Mouse (Mus musculus): Measurements from ENCODE around the gene Fscn2. TPM values are rescaled to one million over a fixed set of nuclear protein-coding genes. Genes with fewer than 3 reads are reported as not detected.
"Not testable (repeated sequence)": the region's sequence is repeated elsewhere in the genome, so short reads cannot be mapped to it uniquely, and the experiment has no call there.

Fscn2 gene
- polyA plus RNA-seq, 1 experiment from 2014 or later = 0.41 TPM

DNA sequence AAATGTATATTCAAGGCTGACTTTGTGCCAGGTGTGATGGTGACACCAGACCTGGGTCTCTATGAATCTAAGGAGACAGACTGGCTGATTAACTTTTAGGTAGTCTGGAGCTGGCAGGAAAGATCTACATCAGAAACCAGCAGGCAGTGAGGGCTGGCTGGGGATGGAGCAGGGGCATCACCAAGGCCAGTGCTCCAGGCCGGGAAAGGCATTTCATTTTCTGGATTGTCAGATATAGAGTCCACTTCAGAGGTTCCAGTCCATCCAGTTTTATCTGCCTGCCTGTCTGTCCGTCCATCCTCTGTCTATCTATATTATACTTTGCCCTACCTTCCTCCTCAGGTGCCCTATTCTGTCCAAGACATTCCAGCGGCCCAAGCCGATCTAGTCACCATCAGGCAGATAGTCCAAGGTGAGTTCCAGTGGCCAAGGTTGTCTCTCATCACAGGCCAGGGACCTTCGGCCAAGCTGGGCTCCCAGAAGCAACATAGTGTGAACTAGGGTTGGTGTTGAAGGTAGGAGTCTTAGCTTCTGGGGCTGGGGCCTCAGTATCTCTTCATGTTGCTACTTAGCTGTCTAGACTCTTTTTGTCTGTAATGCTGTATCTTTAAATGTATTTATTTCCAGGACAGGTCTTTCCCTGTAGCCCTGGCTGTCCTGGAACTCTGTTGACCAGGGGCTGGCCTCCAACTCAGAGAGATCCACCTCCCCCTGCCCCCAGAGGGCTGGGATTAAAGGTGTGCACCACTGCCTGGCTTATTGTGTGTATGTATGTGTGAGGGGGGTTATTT, 17.6 kb upstream of the Fscn2 start:
- WGBS = 51% methylated on average over 5 of the region's 5 CpGs
- ATAC-seq (ENCODE audit: low FRiP score, low TSS enrichment) (peak; percentile 20), DNase-seq (ENCODE audit: low spot score) (peak; percentile 59)
- H3K27ac ChIP-seq (replicated peaks) = peak overlapping the region; percentile 20; the same call in 1 of the 2 replicates
- H3K4me2 ChIP-seq (replicated peaks; ENCODE audit: low read depth) = no peak overlapping the region
- H3K9me3 ChIP-seq (ENCODE audit: control insufficient read depth, low read length) = no peaks in the 10 kb centered on the region
- TF ChIP-seq CTCF (IDR thresholded peaks at IDR 0.05; ENCODE audit: low read depth) (no peak), EP300 (optimal IDR thresholded peaks at IDR 0.05) (peak; percentile 82)
- H3K9ac ChIP-seq (ENCODE audit: low read length) = no peak overlapping the region
- H3K27me3 ChIP-seq (ENCODE audit: control insufficient read depth, insufficient read depth, low read length) = no peaks in the 10 kb centered on the region
- H3K4me1 ChIP-seq (replicated peaks; ENCODE audit: control insufficient read depth, insufficient read depth) = no peaks in the 10 kb centered on the region; the same call in 1 of the 2 replicates
- H3K4me3 ChIP-seq (ENCODE audit: low read depth, low read length) = no peak overlapping the region
- peaks cover 5% of the 10 kb centered on the region for H3K36me3 ChIP-seq (ENCODE audit: control insufficient read depth, insufficient read depth, low read length)

- WGBS = 40% methylated on average over 5 of the region's 5 CpGs
- Histone ChIP-seq H3K36me3 (ENCODE audit: control insufficient read depth, insufficient read depth, low read length) (peaks cover 5% of the 10 kb centered on the region), H3K4me3 (ENCODE audit: low read depth, low read length) (peak overlapping the region; percentile 37; the same call in 1 of the 2 replicates), H3K4me1 (replicated peaks; ENCODE audit: control insufficient read depth, insufficient read depth) (no peaks in the 10 kb centered on the region; the same call in 1 of the 2 replicates), H3K9ac (ENCODE audit: low read length) (no peak overlapping the region), H3K9me3 (ENCODE audit: control insufficient read depth, low read length) (no peaks in the 10 kb centered on the region), H3K27ac (replicated peaks) (peak overlapping the region; percentile 77; the same call in 1 of the 2 replicates), H3K4me2 (replicated peaks; ENCODE audit: low read depth) (peak overlapping the region; percentile 55; the same call in 1 of the 2 replicates), H3K27me3 (ENCODE audit: control insufficient read depth, insufficient read depth, low read length) (no peaks in the 10 kb centered on the region)
- no peak; the same call in 1 of the 2 replicates for TF ChIP-seq CTCF (IDR thresholded peaks at IDR 0.05; ENCODE audit: low read depth)
- no peak for TF ChIP-seq EP300 (optimal IDR thresholded peaks at IDR 0.05)
- no peak for ATAC-seq (ENCODE audit: low FRiP score, low TSS enrichment)
- peak; percentile 30 for DNase-seq (ENCODE audit: low spot score)
Observed at GRCm38 (mm10) chr11:120344310-120344920, 16.9 kb upstream of the Fscn2 start.

DNA sequence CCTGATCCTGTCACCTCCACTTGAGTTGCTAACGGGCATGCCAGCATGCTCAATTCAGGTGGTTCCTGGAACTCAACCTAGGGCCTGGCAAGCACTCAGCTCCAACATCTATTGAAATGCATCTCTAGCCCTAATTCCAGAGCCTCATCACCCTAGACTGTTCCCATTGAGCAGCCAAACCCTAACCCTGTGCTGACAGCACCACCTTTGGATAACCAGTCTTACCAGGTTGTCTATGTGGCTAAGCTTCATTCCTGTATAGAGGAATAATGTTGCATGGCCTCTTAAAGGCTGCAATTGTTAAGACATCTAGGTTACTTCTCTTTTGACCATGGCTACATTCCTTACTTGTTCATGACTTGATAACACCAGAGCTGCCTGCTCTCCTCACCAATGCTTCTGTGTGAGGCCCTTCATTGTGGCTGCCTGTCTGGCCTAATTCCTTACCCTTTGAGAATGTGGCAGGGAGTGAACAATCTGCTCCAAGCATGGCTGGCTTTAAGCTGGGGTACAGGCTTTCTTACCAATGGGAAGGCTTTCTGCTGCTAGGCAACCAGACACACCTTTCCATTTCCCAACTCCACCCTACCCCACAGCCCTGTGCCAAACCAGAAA, 16.2 kb upstream of the Fscn2 start:
- H3K4me2 ChIP-seq (replicated peaks; ENCODE audit: low read depth) = peak overlapping the region; percentile 55
- DNase-seq (ENCODE audit: low spot score) = peak; percentile 68
- H3K9ac ChIP-seq (ENCODE audit: low read length) = peak overlapping the region; percentile 51; the same call in 1 of the 2 replicates
- no peaks in the 10 kb centered on the region for H3K9me3 ChIP-seq (ENCODE audit: control insufficient read depth, low read length)
- peaks cover 5% of the 10 kb centered on the region for H3K36me3 ChIP-seq (ENCODE audit: control insufficient read depth, insufficient read depth, low read length)
- peak overlapping the region; percentile 77 for H3K27ac ChIP-seq (replicated peaks)
- TF ChIP-seq EP300 (optimal IDR thresholded peaks at IDR 0.05) (no peak), CTCF (IDR thresholded peaks at IDR 0.05; ENCODE audit: low read depth) (no peak)
- peak overlapping the region; percentile 37 for H3K4me3 ChIP-seq (ENCODE audit: low read depth, low read length)
- no peaks in the 10 kb centered on the region; the same call in 1 of the 2 replicates for H3K4me1 ChIP-seq (replicated peaks; ENCODE audit: control insufficient read depth, insufficient read depth)
- no peaks in the 10 kb centered on the region for H3K27me3 ChIP-seq (ENCODE audit: control insufficient read depth, insufficient read depth, low read length)
- 24% methylated on average over 1 of the region's 1 CpGs for WGBS
- no peak for ATAC-seq (ENCODE audit: low FRiP score, low TSS enrichment)

GRCm38 (mm10) chr11:120346383-120347034, 14.8 kb upstream of the Fscn2 start:
- Histone ChIP-seq H3K4me2 (replicated peaks; ENCODE audit: low read depth) (peak overlapping the region; percentile 58), H3K27ac (replicated peaks) (peak overlapping the region; percentile 49; the same call in 1 of the 2 replicates), H3K9ac (ENCODE audit: low read length) (peak overlapping the region; percentile 61), H3K4me3 (ENCODE audit: low read depth, low read length) (peak overlapping the region; percentile 48)
- not testable (repeated sequence) for H3K36me3 ChIP-seq (ENCODE audit: control insufficient read depth, insufficient read depth, low read length); H3K9me3 ChIP-seq (ENCODE audit: control insufficient read depth, low read length); H3K27me3 ChIP-seq (ENCODE audit: control insufficient read depth, insufficient read depth, low read length); ATAC-seq (ENCODE audit: low FRiP score, low TSS enrichment); H3K4me1 ChIP-seq (replicated peaks; ENCODE audit: control insufficient read depth, insufficient read depth)
- 14% methylated on average over 8 of the region's 13 CpGs for WGBS
- DNase-seq (ENCODE audit: low spot score) = peak; percentile 15

- 3% methylated on average over 10 of the region's 10 CpGs for WGBS
- Histone ChIP-seq H3K9ac (ENCODE audit: low read length) (peak overlapping the region; percentile 100), H3K27ac (replicated peaks) (peak overlapping the region; percentile 100), H3K4me3 (ENCODE audit: low read depth, low read length) (peak overlapping the region; percentile 99), H3K4me1 (replicated peaks; ENCODE audit: control insufficient read depth, insufficient read depth) (no peaks in the 10 kb centered on the region; the same call in none of the 2 replicates), H3K9me3 (ENCODE audit: control insufficient read depth, low read length) (no peaks in the 10 kb centered on the region), H3K4me2 (replicated peaks; ENCODE audit: low read depth) (peak overlapping the region; percentile 84), H3K36me3 (ENCODE audit: control insufficient read depth, insufficient read depth, low read length) (peaks cover 5% of the 10 kb centered on the region), H3K27me3 (ENCODE audit: control insufficient read depth, insufficient read depth, low read length) (no peaks in the 10 kb centered on the region)
- DNase-seq (ENCODE audit: low spot score) (peak; percentile 37), ATAC-seq (ENCODE audit: low FRiP score, low TSS enrichment) (no peak)
- no peak for TF ChIP-seq EP300 (optimal IDR thresholded peaks at IDR 0.05)
- TF ChIP-seq CTCF (IDR thresholded peaks at IDR 0.05; ENCODE audit: low read depth) = no peak
Observed at GRCm38 (mm10) chr11:120347301-120347700, 14.0 kb upstream of the Fscn2 start.

All from stomach, postnatal 0 days (tissue).